8 mouse cellular contexts compared by ENCODE assay signal in the genomic region with DNA sequence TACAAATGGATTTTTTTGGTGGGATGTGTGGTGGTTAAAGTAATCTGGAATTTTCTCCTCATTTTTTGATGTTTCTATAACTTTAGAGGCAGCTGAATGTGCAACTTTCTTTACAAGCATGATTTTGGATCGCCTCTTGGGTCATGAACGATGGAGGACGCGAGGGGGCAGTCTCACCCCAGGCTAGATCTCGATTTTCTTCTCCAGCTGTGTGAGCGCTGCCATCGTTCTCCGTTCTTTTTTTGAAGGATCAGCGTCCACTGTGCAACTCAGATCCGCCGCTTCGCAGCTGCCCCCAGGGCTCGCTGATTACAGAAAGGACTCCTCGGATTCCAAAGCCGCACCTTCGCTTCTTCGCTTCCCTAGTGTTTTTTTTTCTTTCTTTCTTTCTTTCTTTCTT.
DNase-seq lines count a peak whose midpoint lies in the region; ATAC-seq lines count a peak whose summit lies in the region.

No protein-coding gene starts in this region.

- H3K4me1 ChIP-seq in forebrain, embryonic 12.5 days: peaks cover 2% of the 10 kb centered on the region
- no peaks in the 10 kb centered on the region for H3K4me1 ChIP-seq in liver, embryonic 15.5 days (replicated peaks)
- H3K4me1 ChIP-seq in neural tube, embryonic 15.5 days: no peaks in the 10 kb centered on the region

- ATAC-seq in forebrain, embryonic 12.5 days (ENCODE audit: low FRiP score): peak; percentile 81
- no peak for ATAC-seq in liver, embryonic 15.5 days (ENCODE audit: insufficient read depth)
- peak; percentile 61 for ATAC-seq in neural tube, embryonic 15.5 days (ENCODE audit: low FRiP score)

- no peaks in the 10 kb centered on the region for H3K9me3 ChIP-seq in forebrain, embryonic 12.5 days
- no peaks in the 10 kb centered on the region for H3K9me3 ChIP-seq in liver, embryonic 15.5 days (replicated peaks)
- H3K9me3 ChIP-seq in neural tube, embryonic 15.5 days (replicated peaks): no peaks in the 10 kb centered on the region

- H3K27me3 ChIP-seq in forebrain, embryonic 12.5 days: peaks cover 3% of the 10 kb centered on the region; the same call in 1 of the 2 replicates
- H3K27me3 ChIP-seq in liver, embryonic 15.5 days: no peaks in the 10 kb centered on the region
- H3K27me3 ChIP-seq in neural tube, embryonic 15.5 days (replicated peaks): no peaks in the 10 kb centered on the region

- under 1% methylated on average over 17 of the region's 17 CpGs for WGBS in forebrain, embryonic 12.5 days
- WGBS in large intestine, adult 2 months: 2% methylated on average over 17 of the region's 17 CpGs
- WGBS in liver, embryonic 15.5 days (ENCODE audit: insufficient replicate concordance): 3% methylated on average over 17 of the region's 17 CpGs
- WGBS in neural tube, embryonic 15.5 days: under 1% methylated on average over 17 of the region's 17 CpGs

- DNase-seq in ES-CJ7 (ENCODE audit: low read depth, low spot score): peak; percentile 86
- peak; percentile 11 for DNase-seq in c-Kit-positive CD71-positive TER-119-negative erythroid progenitor cells, embryonic 14.5 days (ENCODE audit: low read depth)
- DNase-seq in heart, postnatal 10 days: peak; percentile 72 to 77
- DNase-seq in large intestine, adult 2 months (ENCODE audit: low read depth, low spot score): peak; percentile 16
- DNase-seq in thymus, postnatal 4 days: peak; percentile 58

- intact Hi-C loops in heart, postnatal 10 days (cut with DNase I): no loop called here

- H3K4me2 ChIP-seq in forebrain, embryonic 12.5 days: peak overlapping the region; percentile 51
- peak overlapping the region; percentile 42; the same call in 1 of the 2 replicates for H3K4me2 ChIP-seq in liver, embryonic 15.5 days
- peak overlapping the region; percentile 58 for H3K4me2 ChIP-seq in neural tube, embryonic 15.5 days

- peak overlapping the region; percentile 30 for H3K4me3 ChIP-seq in forebrain, embryonic 12.5 days (replicated peaks)
- no peak overlapping the region for H3K4me3 ChIP-seq in liver, embryonic 15.5 days (replicated peaks)
- H3K4me3 ChIP-seq in neural tube, embryonic 15.5 days (replicated peaks): peak overlapping the region; percentile 35

- H3K27ac ChIP-seq in forebrain, embryonic 12.5 days: no peak overlapping the region
- H3K27ac ChIP-seq in liver, embryonic 15.5 days (replicated peaks): no peak overlapping the region
- no peak overlapping the region for H3K27ac ChIP-seq in neural tube, embryonic 15.5 days (replicated peaks)

- no peak overlapping the region for H3K9ac ChIP-seq in forebrain, embryonic 12.5 days
- no peak overlapping the region for H3K9ac ChIP-seq in liver, embryonic 15.5 days
- H3K9ac ChIP-seq in neural tube, embryonic 15.5 days (replicated peaks): no peak overlapping the region

- no peaks in the 10 kb centered on the region for H3K36me3 ChIP-seq in forebrain, embryonic 12.5 days (replicated peaks)
- H3K36me3 ChIP-seq in liver, embryonic 15.5 days (replicated peaks): no peaks in the 10 kb centered on the region
- no peaks in the 10 kb centered on the region for H3K36me3 ChIP-seq in neural tube, embryonic 15.5 days

Comparison
In these comparisons a context has a peak if more than half of its experiments do, and no peak if none do; other contexts are left out.
1. DNase-seq: peak in every context shown above with its lines; median percentile 86 in ES-CJ7; 74 in heart, postnatal 10 days; 58 in thymus, postnatal 4 days; 16 in large intestine, adult 2 months; 11 in c-Kit-positive CD71-positive TER-119-negative erythroid progenitor cells, embryonic 14.5 days.